Mouse (Mus musculus) inflammation-experienced regulatory T-cells, adult 6 months (primary cell): ENCODE data around the gene Xntrpc. TPM values are rescaled to one million over a fixed set of nuclear protein-coding genes. Genes with fewer than 3 reads are reported as not detected.
"Not testable (repeated sequence)": the region's sequence is repeated elsewhere in the genome, so short reads cannot be mapped to it uniquely, and the experiment has no call there.

Experiments used
- ATAC-seq: one replicate; pipeline ENCODE4 v1.8.0; 2017
- polyA plus RNA-seq, 3 experiments: library from polyadenylated mRNA; unstranded; fragments of 100-300 nt; shearing (Covaris generic); gene quantifications; one replicate each; pipeline ENCODE4 v1.2.1; 2017

Gene Xntrpc
- under 1 TPM; 0.24 to 0.93 (median 0.51) TPM for polyA plus RNA-seq

DNA sequence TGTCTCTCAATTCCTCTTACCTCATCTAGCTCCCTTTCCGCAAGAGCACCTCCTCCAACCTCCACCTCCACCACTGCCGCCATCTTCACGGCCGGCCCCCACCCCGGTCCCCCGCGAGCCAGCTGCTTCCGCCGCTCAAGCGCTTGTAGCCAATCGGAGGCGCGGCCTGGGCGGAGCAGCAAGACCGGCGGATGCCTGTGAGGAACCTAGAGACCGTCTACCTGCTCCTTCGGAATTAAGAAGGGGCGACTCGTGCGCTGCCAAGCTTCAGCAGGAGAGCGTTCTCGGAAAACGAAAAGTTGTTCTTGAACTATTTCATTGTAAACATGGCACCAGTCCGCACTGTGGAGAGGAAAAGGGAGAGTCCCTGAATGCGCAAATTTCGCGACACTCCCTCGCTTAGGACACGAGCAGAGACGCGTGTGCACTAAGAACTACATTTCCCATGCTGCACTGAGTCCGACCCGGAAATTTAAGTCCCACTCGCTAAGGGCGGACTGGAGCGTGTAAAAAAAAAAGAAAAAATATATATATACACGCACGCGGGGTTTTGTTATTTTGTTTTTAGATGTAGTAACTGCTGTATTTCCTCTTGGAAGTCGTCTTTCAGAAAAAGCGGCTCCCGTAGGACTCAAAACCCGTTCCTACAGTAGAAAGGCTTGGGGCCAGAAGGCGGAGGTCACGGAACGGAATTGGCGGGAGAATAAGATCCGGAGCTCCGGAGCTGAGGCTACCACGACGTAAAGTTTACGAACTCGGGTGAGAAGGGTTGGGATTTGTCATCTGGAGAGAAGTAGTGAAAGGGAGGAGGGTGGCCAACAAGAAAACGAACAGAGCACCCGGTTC is at the start of gene Xntrpc, which contains the start of the genes Rnf121 and Xndc1:
Gene Xntrpc (plus strand): TSS at position 668 of the 846 bp plus-strand sequence.
Gene Rnf121 (minus strand): TSS at position 424 of the 846 bp plus-strand sequence.
Gene Xndc1 (plus strand): TSS at position 466 of the 846 bp plus-strand sequence.
- ATAC-seq, result peak; percentile 97

DNA sequence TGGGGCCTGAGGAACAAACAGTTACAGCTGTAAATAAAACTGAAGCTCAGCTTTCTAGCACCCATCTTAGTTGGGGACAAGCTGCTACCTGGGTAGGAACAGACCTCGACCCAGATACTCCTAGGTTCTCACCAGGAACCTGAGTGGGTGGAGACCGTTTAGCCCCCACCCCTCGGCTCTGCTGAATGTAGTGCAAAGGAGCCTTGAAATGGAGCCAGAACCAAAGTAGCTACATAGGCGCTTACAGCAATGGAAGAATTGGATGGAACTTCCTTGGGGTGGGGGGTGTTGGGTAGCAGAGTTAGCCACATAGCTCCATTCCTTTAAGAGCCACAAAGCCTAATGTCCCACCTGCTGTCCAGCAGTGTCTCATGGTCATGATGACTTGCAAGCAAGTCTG is 48.6 kb upstream of the Xntrpc start:
- ATAC-seq, result no peak

DNA sequence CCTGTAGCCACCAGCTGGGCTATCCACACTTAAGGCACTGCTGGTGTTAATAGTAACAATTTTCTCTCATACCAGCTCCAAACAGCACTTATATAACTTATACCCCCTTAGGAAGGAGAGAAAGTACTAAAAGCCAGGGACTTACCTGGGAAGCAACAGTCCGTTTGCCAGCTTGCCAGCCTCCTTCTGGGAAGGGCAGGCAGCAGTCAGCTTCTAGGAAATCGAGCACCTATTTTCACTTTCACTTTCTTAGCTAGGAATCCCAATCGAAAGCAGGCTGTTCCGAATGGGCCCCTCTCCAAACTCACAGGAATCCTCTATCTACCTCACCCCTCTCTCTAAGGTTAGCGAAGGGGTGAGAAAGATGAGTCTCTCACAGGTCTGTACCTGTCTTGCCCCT is 48.1 kb upstream of the Xntrpc start:
- peak; percentile 60 for ATAC-seq

DNA sequence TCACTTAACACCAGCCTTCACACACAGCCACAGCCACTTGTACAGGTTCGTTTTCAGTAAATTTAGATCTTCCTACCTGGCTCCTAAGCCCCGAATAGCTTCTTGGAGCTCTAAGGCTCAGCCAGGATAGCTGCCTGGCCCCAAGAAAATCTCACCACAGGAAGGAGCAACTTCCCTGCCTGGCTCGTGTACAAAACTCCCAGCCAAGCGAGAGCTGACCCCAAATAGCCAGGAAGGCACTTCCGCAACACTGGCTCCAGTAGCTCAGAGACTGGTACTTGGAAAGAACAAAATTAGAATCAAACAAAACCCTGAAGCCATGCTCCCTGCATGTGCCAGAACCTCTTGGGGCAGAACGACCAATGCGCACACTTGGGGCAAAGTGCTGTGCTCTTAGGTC is 47.5 kb upstream of the Xntrpc start:
- ATAC-seq, result no peak

DNA sequence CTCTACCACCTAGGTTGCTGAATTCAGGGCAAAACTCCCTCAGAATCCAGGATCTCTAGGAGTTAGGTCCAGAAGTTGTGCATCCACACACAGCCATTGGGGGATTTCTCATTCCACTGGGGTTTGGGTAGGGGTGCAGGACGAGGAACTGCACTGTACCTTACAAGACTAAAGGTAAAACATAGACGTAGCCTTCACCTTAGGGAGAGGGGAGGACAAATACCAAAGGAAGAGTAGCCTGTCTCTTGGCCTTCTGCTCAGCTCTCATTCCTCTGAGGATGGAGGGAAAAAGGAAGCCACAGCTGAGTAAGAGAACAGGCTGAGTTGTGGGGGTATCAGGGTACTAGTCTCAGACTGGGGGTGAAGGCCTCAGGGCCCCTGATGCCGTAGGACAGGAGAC is 46.9 kb upstream of the Xntrpc start, which contains the start of gene Il18bp:
Gene Il18bp (minus strand): TSS at position 101 of the 400 bp plus-strand sequence.
- ATAC-seq, result no peak

DNA sequence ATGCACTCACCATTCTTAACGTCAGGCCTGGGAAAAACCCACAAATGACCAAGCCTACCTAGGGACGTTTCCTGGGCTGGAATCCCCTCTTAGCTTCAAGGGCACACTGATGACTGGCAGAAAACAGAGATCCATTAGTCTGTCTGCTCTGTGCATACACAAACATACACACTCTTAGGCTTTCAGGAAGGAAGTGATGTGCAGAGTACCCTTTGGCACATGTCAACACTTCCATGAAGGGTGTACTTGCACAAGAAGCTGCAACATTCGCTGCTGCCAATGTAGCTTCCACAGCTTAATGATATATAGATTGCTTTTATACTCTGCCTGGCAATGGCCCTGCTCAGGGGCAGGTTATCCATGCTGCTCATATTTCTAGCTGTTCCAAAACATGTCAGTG is 46.2 kb upstream of the Xntrpc start:
- no peak for ATAC-seq

DNA sequence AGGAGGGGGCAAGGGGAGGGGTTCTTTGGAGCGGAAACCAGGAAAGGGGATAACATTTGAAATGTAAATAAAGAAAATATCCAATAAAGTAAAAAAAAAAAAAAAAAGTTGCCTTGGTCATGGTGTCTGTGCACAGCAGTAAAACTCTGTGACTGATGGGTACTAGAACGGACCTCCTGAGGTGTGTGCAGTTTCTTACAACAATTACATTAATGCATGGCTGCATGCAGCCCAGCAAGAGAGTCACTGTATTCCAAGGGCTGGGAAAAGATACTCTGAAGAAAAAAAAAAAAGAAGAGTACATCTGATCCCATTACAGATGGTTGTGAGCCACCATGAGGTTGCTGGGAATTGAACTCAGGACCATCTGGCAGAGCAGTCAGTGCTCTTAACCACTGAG is 44.6 kb upstream of the Xntrpc start:
- not testable (repeated sequence) for ATAC-seq

DNA sequence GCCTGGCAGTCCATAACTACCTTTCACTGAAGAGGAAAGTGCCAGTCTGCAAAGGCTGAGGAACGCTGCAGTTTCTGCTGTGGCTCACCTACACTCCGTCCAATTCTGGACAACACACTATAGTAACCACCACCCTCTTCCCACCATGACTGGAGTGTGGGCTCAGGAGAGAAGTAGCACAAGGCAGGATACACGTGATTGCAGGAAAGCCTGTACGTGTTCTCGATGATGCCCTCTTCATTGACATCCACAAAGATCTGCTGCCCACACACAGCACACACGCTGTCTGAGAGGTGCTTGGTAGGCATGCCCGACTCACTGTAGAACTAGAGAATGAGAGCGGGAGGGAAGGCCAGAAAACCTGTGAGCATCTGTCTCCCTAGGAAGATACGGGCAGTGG is 41.7 kb upstream of the Xntrpc start:
- no peak for ATAC-seq

DNA sequence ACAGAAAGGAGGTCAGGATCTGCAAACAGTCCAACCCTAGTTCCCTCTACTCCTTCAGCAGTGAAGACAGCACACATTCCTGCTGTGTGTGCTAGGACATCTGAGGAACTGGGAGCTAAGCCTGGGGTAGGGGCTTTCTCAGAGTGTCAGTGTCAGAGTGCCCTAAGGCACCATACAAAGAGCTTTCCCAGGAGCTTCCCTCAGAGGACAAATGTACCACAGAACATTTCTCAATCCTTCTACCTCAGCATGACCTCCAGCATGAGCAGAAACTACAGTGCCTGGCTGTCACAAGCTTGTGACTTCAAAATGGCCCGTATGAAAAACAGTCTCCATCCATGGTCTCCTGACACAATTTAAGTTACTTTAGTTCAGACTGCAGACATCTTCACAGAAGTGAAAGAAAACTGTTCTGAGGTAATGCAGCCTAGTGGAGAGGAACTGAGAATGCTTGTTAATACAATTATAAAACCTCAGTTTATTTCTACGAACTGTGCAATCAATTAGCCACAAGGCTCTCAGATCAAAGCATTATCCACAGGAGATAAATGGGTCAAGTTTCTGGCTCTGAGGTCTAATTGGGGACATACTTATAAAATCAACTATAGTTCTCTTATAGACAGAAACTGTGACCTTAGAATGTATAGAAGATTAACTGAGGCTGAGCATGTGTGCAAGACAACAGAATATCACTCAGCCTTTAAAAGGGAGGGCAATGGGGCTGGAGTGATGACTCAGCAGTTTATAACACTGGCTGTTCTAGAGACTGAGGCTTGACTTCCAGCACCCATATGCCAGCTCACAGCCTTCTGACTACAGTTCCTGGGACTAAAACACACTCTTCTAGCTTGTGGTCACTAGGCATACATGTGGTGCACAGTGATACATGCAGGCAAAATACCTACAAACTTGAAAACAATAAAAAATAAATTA is 40.1 kb upstream of the Xntrpc start:
- no peak for ATAC-seq

DNA sequence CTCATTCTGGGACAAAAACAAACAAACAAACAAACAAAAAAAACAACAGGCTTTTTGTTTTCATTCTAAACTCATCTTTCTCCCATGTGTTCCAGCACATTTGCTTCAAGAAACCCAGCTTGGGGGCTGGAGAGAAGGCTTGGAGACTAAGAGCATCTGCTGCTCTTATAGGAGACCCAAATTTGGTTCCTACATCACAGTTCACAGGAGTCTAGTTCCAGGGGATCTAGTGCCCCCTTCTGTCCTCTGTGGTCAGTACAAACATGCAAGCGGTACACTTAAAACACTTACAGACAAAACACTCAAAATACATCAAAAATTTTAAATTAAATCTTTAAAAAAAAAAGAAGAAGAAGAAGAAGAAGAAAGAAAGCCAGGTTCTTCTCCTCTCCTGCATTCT is 30.6 kb upstream of the Xntrpc start:
- ATAC-seq, result no peak

DNA sequence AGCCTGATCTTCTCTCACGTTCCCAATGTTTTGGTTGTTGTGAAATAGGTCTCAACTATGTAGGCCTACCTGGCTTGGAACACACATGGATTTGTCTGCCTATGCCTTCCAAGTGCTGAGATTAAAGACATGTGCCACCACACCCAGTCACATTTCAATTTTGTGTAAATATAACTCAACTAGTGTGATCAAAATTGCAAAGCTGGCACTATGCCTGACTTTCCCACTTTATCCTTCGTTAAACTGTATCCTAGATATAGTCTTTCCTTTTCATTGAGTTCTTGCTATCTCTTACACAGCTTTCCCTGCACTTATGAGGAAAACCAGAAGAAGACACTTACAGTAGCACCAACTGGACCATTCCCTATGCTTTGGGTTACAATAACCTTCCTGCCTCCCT is 30.0 kb upstream of the Xntrpc start:
- ATAC-seq, result no peak

DNA sequence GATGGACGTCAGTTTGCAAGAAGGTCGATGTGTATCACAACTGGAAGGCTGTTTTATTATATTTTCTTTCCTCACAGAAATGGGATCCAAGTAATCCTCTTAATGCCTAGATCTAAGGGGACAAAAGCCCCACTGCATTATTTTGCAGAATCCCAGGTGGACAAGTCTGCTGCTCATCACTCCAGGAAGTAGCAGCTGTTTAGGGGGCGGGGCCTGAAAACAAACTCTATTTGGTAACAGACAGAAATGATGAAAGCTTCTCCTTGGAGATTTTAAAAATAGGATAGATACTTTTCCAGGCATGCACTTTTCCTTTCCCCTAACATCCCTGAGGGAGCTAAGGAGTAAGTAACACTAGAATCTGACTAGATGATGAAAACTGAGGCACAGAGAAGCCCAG is 28.2 kb upstream of the Xntrpc start:
- no peak for ATAC-seq

DNA sequence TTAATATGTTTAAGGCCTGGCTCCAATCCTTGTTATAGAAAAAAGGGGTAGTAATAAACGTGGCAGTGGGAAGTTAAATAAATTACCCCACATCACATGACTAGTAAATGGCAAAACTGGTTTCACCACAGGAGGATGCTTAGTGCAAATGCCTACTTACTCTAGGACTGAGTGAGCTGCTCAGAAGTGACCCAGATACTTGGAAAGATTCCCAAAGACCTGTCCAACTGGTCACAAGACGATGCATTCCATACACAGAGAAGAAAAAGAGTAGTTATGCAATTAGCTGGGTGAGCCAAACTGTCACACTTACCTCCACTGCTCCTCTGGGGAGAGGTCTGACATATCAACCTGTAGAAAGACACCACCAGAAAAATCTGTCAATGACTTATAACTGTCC is 23.2 kb upstream of the Xntrpc start:
- no peak for ATAC-seq

DNA sequence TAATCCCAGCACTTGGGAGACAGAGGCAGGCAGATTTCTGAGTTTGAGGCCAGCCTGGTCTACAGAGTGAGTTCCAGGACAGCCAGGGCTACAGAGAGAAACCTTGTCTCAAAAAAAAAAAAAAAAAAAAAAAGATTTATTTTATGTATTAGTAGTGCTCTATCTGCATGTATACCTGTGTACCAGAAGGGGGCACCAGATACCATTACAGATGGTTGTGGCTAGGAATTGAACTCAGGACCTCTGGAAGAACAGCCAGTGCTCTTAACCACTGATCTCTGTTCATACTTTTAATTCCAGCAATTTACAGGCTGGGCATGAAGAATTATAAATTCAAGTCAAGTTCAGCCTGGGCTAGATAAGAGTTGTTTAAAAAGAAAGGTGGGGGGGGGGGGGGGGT is 17.0 kb upstream of the Xntrpc start:
- ATAC-seq, result not testable (repeated sequence)

DNA sequence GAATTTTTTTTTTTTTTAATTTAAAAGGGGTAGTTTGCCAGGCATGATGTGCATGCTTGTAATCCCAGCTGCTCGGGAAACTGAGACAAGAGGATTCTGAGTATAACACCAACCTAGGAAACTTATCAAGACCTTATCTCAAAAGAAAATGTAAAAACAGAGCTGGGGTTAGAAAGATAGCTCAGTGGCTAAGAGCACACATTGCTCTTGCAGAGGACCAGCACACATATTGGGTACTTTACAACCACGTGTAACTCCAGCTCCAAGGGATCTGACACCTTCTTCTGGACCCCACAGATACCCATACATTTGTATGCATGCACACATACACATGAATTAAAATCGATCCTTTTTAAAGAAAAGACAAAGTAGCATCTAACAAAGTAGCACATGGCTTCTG is 4.2 kb upstream of the Xntrpc start:
- ATAC-seq, result no peak

DNA sequence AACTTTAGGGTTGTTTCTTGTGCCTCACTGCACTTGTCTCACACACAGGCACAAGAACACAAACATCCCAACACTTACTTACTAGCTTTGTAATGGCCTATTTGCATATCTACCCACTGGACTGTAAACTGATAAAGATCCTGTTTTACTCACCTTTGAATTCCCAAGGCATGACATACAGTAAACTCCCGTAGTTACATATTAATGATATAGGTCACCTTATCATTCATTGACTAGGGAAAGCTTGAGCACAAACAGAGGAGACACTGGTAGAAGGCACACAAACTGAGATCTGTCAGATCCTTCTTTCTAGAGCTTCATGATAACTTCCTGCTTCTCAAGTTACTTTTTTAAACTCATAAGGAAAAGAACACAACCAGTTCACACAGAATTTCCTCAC is 3.3 kb upstream of the Xntrpc start:
- no peak for ATAC-seq

DNA sequence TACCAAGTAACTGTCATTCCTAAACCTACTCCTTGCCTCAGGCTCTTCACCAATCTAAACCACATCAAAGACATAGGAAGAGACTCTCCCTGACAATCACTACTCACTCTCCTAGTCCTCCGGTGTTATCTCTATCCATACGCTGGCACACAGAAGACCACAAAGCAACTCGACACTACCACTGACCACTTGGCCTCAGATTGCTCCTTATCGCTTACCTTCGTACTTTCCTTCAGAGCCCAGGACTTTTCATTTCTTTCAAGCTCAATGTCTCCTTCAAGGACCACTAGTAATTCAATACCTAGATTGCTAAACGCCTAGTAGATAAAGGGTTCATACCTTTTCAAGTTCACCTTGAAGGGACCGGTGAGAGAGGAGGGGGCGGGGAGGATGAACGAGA is 1.6 kb upstream of the Xntrpc start:
- ATAC-seq, result no peak

DNA sequence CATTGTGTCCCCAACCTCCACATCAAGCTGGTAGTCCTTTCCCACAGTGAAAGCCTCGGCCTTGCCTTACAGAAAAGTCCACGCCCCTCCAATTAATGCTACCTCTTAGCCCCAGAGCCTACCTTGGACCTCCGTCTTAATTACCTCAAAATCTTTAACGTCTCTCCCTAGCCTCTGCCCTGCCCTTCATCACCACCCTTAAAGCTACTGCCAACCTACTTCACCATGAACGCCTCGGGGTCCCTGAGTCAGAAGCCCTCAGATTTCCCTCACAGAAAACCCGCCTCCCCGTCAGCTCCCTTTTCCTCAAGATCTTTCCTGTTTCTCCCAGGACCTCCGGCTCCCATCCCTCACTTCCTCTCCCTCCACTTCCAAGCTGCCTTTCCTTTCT is 863 bp upstream of the Xntrpc start:
- ATAC-seq, result no peak

DNA sequence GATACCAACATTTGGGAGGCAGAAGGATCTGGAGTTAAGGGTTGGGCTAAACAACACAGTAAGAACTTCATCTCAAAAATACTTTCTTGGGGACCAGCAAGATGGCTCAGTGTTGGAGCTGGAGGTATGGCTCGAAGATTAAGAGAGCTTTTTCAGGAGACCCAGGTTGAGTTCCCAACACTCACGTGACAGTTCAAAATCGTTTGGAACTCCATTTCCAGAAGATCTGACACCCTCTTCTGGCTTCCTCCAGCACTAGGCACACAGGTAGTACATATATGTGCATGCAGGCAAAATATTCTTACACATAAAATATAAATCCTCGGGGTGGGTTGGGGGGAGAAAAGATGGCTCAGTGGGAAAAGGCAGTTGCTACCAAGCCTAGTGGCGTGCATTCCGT is 850 bp downstream of the Xntrpc start:
- no peak for ATAC-seq

DNA sequence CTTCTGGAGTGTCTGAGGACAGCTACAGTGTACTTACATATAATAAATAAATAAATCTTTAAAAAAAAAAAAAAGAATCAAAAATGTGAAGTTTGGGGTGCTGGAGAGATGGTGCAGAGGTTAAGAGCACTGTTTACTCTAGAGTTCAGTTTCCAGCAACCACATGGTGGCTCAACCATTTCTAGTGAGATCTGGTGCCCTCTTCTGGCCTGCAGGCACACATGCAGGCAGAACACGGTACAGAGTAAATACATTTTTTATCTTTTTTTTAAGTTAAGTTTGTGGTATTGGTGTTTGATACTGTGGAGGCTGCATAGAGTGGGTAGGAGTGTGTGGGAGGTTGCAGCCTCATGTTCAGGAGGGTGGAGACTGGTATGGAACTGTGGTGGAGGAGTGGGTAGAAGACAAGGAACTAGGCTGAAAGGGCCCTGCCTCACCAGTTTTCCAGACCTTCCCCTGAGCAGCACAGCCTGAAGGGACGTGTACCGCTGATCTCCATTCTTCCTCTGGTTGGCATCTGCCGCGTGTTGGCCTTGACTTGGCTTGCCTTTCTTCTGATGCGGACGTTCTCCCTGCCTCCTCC is 11.3 kb downstream of the Xntrpc start:
- no peak for ATAC-seq

DNA sequence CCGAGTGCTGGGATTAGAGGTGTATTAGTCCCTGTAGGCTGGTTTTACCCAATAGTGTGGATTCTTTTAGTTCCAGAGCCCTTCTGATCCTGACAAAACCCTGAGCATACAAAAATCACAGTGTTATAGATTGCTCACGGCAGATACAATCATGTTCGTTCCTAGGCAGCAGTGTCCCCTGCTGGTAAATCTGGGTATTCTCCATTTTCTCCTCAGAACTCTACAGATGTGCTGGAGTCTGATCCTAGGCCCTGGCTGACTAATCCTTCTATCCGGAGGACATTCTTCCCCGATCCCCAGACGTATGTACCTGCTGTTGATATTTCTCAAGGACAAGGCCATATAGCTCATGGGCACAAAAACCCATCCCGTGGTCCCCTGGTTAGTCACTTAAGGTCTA is 13.0 kb downstream of the Xntrpc start:
- ATAC-seq, result no peak

DNA sequence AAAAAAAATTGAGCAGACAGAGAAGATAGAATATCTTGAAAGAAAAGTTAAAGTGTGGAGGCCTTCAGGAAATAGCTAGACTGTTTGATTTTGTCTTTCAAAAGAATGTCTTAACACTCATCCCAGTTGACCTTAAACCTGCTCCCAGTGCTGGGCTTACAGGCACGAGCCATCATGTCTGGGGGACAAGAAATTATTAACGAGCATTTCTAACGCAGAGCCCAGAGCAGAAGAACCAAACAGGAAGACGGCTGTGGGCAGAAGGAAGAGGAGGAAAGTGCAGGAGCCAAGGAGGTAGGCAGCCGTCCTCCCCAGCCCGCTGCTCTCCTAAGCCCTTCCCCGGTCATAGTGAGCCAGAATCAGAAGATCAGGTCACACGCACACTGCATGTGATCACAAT is 14.8 kb downstream of the Xntrpc start:
- no peak for ATAC-seq

DNA sequence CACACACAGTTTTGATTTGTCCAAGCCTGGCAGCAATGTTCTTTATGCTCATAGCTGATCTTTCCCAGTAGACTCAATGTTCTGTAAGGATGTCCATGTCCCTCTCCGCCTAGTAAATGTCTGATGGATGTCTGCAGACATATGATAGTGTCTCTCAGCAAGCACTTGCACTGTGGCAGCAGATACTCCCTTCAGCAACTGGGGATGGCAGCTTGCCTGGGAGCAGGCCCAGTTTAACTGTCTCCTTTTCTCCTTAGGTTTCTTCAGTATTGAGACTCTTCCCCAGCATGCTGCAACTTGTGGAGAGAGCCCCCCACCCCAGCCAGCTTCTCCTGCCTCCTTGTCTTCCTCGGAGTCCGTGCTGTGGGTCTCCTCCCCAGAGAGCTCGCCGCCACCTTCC is 16.3 kb downstream of the Xntrpc start:
- no peak for ATAC-seq
